In the genomic region with DNA sequence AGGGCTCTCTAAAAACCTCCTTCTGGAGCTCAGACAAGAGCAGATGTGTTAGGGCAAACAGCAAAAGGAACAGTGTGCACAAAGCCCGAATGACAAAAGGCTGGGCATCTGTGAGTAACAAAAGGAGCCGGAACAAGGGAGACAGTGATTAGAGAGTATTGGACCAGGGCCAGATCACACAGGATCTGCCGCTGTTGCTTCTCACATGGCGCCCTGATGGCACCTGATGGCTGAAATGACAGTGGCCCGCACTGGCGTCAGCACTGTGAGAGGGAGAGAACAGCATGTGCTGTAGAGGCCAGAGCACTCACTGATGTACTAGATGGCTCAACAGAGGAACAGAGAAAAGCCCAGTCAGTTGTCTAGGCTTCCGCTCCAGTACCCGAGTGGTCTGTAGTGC, we compare ENCODE assay signal across 10 mouse cellular contexts. TPM values are rescaled to one million over a fixed set of nuclear protein-coding genes. Genes with fewer than 3 reads are reported as not detected.
DNase-seq lines count a peak whose midpoint lies in the region; ATAC-seq and TF ChIP-seq lines count a peak whose summit lies in the region.
"Had no signal": no experiment of that assay in that cellular context is flagged by ENCODE, and none has a peak within 500 bp of the region (broad histone marks: within the 10 kb centered on the region; RNA-seq: fewer than 3 reads in every experiment).

No protein-coding gene starts in this region.

- H3K27me3 ChIP-seq in lung, embryonic 14.5 days (ENCODE audit: insufficient read depth, low read length) = no peaks in the 10 kb centered on the region
- H3K27me3 ChIP-seq in hindbrain, embryonic 16.5 days (replicated peaks; ENCODE audit: control insufficient read depth, insufficient read depth, low read length) = no peaks in the 10 kb centered on the region
- H3K27me3 ChIP-seq in intestine, embryonic 15.5 days (replicated peaks) = no peaks in the 10 kb centered on the region
- H3K27me3 ChIP-seq: embryonic facial prominence, embryonic 12.5 days; Patski had no signal

- no peak for TF ChIP-seq CTCF in lung, embryonic 14.5 days (IDR thresholded peaks at IDR 0.05; ENCODE audit: low read depth)
- no peak for TF ChIP-seq CTCF in lung, adult 2 months (IDR thresholded peaks at IDR 0.05; ENCODE audit: insufficient read depth, low read length)

- ATAC-seq in lung, embryonic 14.5 days (ENCODE audit: insufficient read depth) = no peak
- peak; percentile 70 for ATAC-seq in hindbrain, embryonic 16.5 days
- no peak for ATAC-seq in intestine, embryonic 15.5 days
- ATAC-seq: Patski had no signal

- H3K4me1 ChIP-seq in lung, embryonic 14.5 days (ENCODE audit: insufficient read depth) = no peaks in the 10 kb centered on the region
- H3K4me1 ChIP-seq in lung, adult 2 months (ENCODE audit: control insufficient read depth, insufficient read depth, low read length) = peaks cover 4% of the 10 kb centered on the region; the same call in 1 of the 2 replicates
- H3K4me1 ChIP-seq in hindbrain, embryonic 16.5 days (ENCODE audit: control insufficient read depth, insufficient read depth, low read depth, low read length) = peaks cover 7% of the 10 kb centered on the region
- no peaks in the 10 kb centered on the region for H3K4me1 ChIP-seq in intestine, embryonic 15.5 days (replicated peaks)
- H3K4me1 ChIP-seq: embryonic facial prominence, embryonic 12.5 days had no signal

- TF ChIP-seq POLR2A in lung, adult 2 months (IDR thresholded peaks at IDR 0.05; ENCODE audit: borderline replicate concordance, extremely low read depth, low read depth, low read length) = no peak

- H3K9ac ChIP-seq in lung, embryonic 14.5 days = no peak overlapping the region
- no peak overlapping the region for H3K9ac ChIP-seq in hindbrain, embryonic 16.5 days (ENCODE audit: low read depth, low read length)
- H3K9ac ChIP-seq in intestine, embryonic 15.5 days = no peak overlapping the region
- H3K9ac ChIP-seq: embryonic facial prominence, embryonic 12.5 days had no signal

- no peak overlapping the region for H3K4me2 ChIP-seq in lung, embryonic 14.5 days
- no peak overlapping the region for H3K4me2 ChIP-seq in hindbrain, embryonic 16.5 days (ENCODE audit: low read length)
- no peak overlapping the region for H3K4me2 ChIP-seq in intestine, embryonic 15.5 days (replicated peaks)
- H3K4me2 ChIP-seq: embryonic facial prominence, embryonic 12.5 days had no signal

- no peaks in the 10 kb centered on the region for H3K9me3 ChIP-seq in lung, embryonic 14.5 days (ENCODE audit: low read depth, low read length)
- no peaks in the 10 kb centered on the region for H3K9me3 ChIP-seq in hindbrain, embryonic 16.5 days (ENCODE audit: control insufficient read depth, low read length)
- no peaks in the 10 kb centered on the region for H3K9me3 ChIP-seq in intestine, embryonic 15.5 days
- H3K9me3 ChIP-seq: embryonic facial prominence, embryonic 12.5 days had no signal

- 70% methylated on average over 8 of the region's 8 CpGs for WGBS in lung, embryonic 14.5 days
- 50% methylated on average over 8 of the region's 8 CpGs for WGBS in lung, adult 2 months
- 43% methylated on average over 8 of the region's 8 CpGs for WGBS in hindbrain, embryonic 16.5 days
- WGBS in intestine, embryonic 15.5 days = 83% methylated on average over 8 of the region's 8 CpGs

- DNase-seq in lung, embryonic 14.5 days = peak; percentile 26
- no peak for DNase-seq in lung, adult 2 months
- DNase-seq in cerebellum, adult 9-11 months = peak; percentile 78
- peak; percentile 16 for DNase-seq in mesoderm, embryonic 11.5 days (ENCODE audit: low read depth, low spot score)
- no peak for DNase-seq in frontal cortex, postnatal 14 days (ENCODE audit: low spot score in 2 of 2)
- no peak for DNase-seq in thymus, postnatal 10 days (ENCODE audit: low spot score in 2 of 2)

- no peaks in the 10 kb centered on the region for H3K36me3 ChIP-seq in lung, embryonic 14.5 days (ENCODE audit: insufficient read depth)
- H3K36me3 ChIP-seq in hindbrain, embryonic 16.5 days (ENCODE audit: control insufficient read depth, insufficient read depth, low read length) = no peaks in the 10 kb centered on the region
- no peaks in the 10 kb centered on the region for H3K36me3 ChIP-seq in intestine, embryonic 15.5 days
- H3K36me3 ChIP-seq: embryonic facial prominence, embryonic 12.5 days had no signal

- H3K4me3 ChIP-seq in lung, embryonic 14.5 days (ENCODE audit: low read depth, low read length) = no peak overlapping the region
- no peak overlapping the region for H3K4me3 ChIP-seq in lung, adult 2 months (replicated peaks; ENCODE audit: extremely low read depth, low read depth, low read length)
- H3K4me3 ChIP-seq in hindbrain, embryonic 16.5 days (ENCODE audit: low read length) = no peak overlapping the region
- no peak overlapping the region for H3K4me3 ChIP-seq in intestine, embryonic 15.5 days (replicated peaks)
- H3K4me3 ChIP-seq: embryonic facial prominence, embryonic 12.5 days had no signal

- H3K27ac ChIP-seq in lung, embryonic 14.5 days (ENCODE audit: low read depth) = no peak overlapping the region
- H3K27ac ChIP-seq in hindbrain, embryonic 16.5 days (ENCODE audit: low read depth, low read length) = no peak overlapping the region
- H3K27ac ChIP-seq in intestine, embryonic 15.5 days = no peak overlapping the region
- H3K27ac ChIP-seq: embryonic facial prominence, embryonic 12.5 days had no signal

RNA-seq across cellular contexts. Expression of a gene that starts 55.8 kb away (rescaled TPM):
- 31.7 and 32.8 TPM in 2 replicates for polyA plus RNA-seq in lung, embryonic 14.5 days (2014; fragmentation: Nextera tagmentation; extraction: Ambion mirVana)
- 4.7 and 5.4 TPM in 2 replicates for polyA plus RNA-seq in lung, adult 2 months (2012; rRNA removed)
- 115 and 127 TPM in 2 replicates for polyA plus RNA-seq in hindbrain, embryonic 16.5 days (2015; fragmentation: Nextera tagmentation; extraction: Ambion mirVana)
- polyA plus RNA-seq in intestine, embryonic 15.5 days (2015; fragmentation: Nextera tagmentation; extraction: Ambion mirVana) = 26.6 and 33.2 TPM in 2 replicates

Comparison
In these comparisons a context has a peak if more than half of its experiments do, and no peak if none do; other contexts are left out.
1. DNase-seq: peak in lung, embryonic 14.5 days (single experiment), cerebellum, adult 9-11 months (single experiment) and mesoderm, embryonic 11.5 days (single experiment); none in lung, adult 2 months (single experiment), frontal cortex, postnatal 14 days (0 of 2) and thymus, postnatal 10 days (0 of 2).